ENCODE assay signal across 26 mouse cellular contexts in the genomic region with DNA sequence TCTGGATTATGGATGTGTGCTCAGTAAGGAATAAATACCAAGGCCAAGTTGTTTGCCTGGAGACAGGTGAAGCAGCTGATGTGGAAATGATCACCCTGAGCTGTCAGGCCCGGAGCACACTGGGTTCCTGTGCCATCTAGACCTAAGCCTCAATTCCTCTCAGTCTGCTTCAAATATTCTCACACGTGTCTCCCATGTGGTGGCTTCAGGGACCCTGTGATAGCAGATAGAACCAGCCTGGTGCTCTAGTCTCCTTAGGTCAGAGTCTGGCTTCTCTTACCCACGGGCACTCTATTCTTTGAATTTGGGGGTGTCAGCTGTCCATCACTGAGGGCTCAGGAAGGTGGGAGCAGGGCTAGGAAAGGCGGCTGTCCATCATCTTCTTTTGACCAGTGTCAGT. TPM values are rescaled to one million over a fixed set of nuclear protein-coding genes. Genes with fewer than 3 reads are reported as not detected.
DNase-seq lines count a peak whose midpoint lies in the region; ATAC-seq and TF ChIP-seq lines count a peak whose summit lies in the region.
"Had no signal": no experiment of that assay in that cellular context is flagged by ENCODE, and none has a peak within 500 bp of the region (broad histone marks: within the 10 kb centered on the region; RNA-seq: fewer than 3 reads in every experiment).

No protein-coding gene starts in this region.

- H3K27ac ChIP-seq in midbrain, postnatal 0 days (ENCODE audit: low read depth, low read length): no peak overlapping the region
- H3K27ac ChIP-seq in midbrain, embryonic 16.5 days (ENCODE audit: low read length): no peak overlapping the region
- no peak overlapping the region for H3K27ac ChIP-seq in intestine, postnatal 0 days (ENCODE audit: low read depth, low read length)
- peak overlapping the region; percentile 86 for H3K27ac ChIP-seq in liver, postnatal 0 days (ENCODE audit: low read depth)
- H3K27ac ChIP-seq: embryonic facial prominence, embryonic 13.5 days; hindbrain, embryonic 10.5 days; kidney, embryonic 15.5 days; limb, embryonic 12.5 days had no signal

- DNase-seq in midbrain, postnatal 0 days (ENCODE audit: low spot score): no peak
- DNase-seq in liver, postnatal 0 days: no peak
- DNase-seq in spleen, adult 18-20 months: no peak
- DNase-seq: cerebellum, postnatal 25 days; embryo, embryonic 11 days; heart, postnatal 10 days; kidney, adult 11 months; kidney, postnatal 36 days; layer of hippocampus, postnatal 36 days; lung, adult 2 months; lung, postnatal 14 days; thymus, postnatal 25 days had no signal

- TF ChIP-seq EP300 in liver, postnatal 0 days (IDR thresholded peaks at IDR 0.05; ENCODE audit: low read depth): no peak

- 94% methylated on average over 4 of the region's 4 CpGs for WGBS in midbrain, postnatal 0 days
- 89% methylated on average over 4 of the region's 4 CpGs for WGBS in midbrain, embryonic 16.5 days
- WGBS in intestine, postnatal 0 days: 89% methylated on average over 4 of the region's 4 CpGs
- WGBS in liver, postnatal 0 days (ENCODE audit: insufficient replicate concordance): 76% methylated on average over 4 of the region's 4 CpGs

- no peaks in the 10 kb centered on the region for H3K27me3 ChIP-seq in erythroblast, embryonic 14.5 days (ENCODE audit: control insufficient read depth)
- H3K27me3 ChIP-seq in midbrain, postnatal 0 days (ENCODE audit: insufficient read depth, low read length): no peaks in the 10 kb centered on the region
- H3K27me3 ChIP-seq in midbrain, embryonic 16.5 days (ENCODE audit: control insufficient read depth, insufficient read depth, low read depth, low read length): no peaks in the 10 kb centered on the region
- no peaks in the 10 kb centered on the region for H3K27me3 ChIP-seq in intestine, postnatal 0 days (replicated peaks; ENCODE audit: control insufficient read depth, insufficient read depth, low read length)
- H3K27me3 ChIP-seq in liver, postnatal 0 days (ENCODE audit: insufficient read depth, low read length): no peaks in the 10 kb centered on the region
- H3K27me3 ChIP-seq: embryonic facial prominence, embryonic 13.5 days; heart, embryonic 12.5 days; kidney, embryonic 15.5 days; limb, embryonic 12.5 days; Patski had no signal

- H3K4me2 ChIP-seq in midbrain, postnatal 0 days (ENCODE audit: low read depth, low read length, poor library complexity, severe bottlenecking): no peak overlapping the region
- no peak overlapping the region for H3K4me2 ChIP-seq in midbrain, embryonic 16.5 days (ENCODE audit: low read length)
- H3K4me2 ChIP-seq in intestine, postnatal 0 days (replicated peaks; ENCODE audit: low read depth): no peak overlapping the region
- peak overlapping the region; percentile 65 for H3K4me2 ChIP-seq in liver, postnatal 0 days (ENCODE audit: low read depth, low read length)
- H3K4me2 ChIP-seq: embryonic facial prominence, embryonic 13.5 days; heart, embryonic 12.5 days; kidney, embryonic 15.5 days; limb, embryonic 12.5 days; midbrain, embryonic 11.5 days had no signal

- peaks cover 49% of the 10 kb centered on the region for H3K36me3 ChIP-seq in erythroblast, embryonic 14.5 days (ENCODE audit: control insufficient read depth)
- peaks cover 10% of the 10 kb centered on the region; the same call in 1 of the 2 replicates for H3K36me3 ChIP-seq in midbrain, postnatal 0 days (ENCODE audit: insufficient read depth, low read length)
- H3K36me3 ChIP-seq in midbrain, embryonic 16.5 days (ENCODE audit: control insufficient read depth, insufficient read depth, low read length): peaks cover 10% of the 10 kb centered on the region
- peaks cover 35% of the 10 kb centered on the region for H3K36me3 ChIP-seq in intestine, postnatal 0 days (ENCODE audit: control insufficient read depth, insufficient read depth)
- peaks cover 51% of the 10 kb centered on the region for H3K36me3 ChIP-seq in liver, postnatal 0 days (replicated peaks; ENCODE audit: insufficient read depth, low read length)

- H3K9me3 ChIP-seq in erythroblast, embryonic 14.5 days (ENCODE audit: control insufficient read depth, low read length): peaks cover 7% of the 10 kb centered on the region
- no peaks in the 10 kb centered on the region for H3K9me3 ChIP-seq in midbrain, postnatal 0 days (ENCODE audit: low read length)
- no peaks in the 10 kb centered on the region for H3K9me3 ChIP-seq in midbrain, embryonic 16.5 days (replicated peaks; ENCODE audit: control insufficient read depth, low read length, poor library complexity, severe bottlenecking)
- no peaks in the 10 kb centered on the region for H3K9me3 ChIP-seq in intestine, postnatal 0 days (ENCODE audit: control insufficient read depth)
- no peaks in the 10 kb centered on the region for H3K9me3 ChIP-seq in liver, postnatal 0 days (ENCODE audit: low read length)
- H3K9me3 ChIP-seq: embryonic facial prominence, embryonic 13.5 days; kidney, embryonic 15.5 days had no signal

- no peak for ATAC-seq in erythroblast, adult 5-6 weeks (replicated peaks; ENCODE audit: low FRiP score, poor library complexity, severe bottlenecking)
- 0 out of 2 replicates have a peak, but pooled peaks have one; percentile 13 for ATAC-seq in midbrain, postnatal 0 days (ENCODE audit: low FRiP score)
- no peak for ATAC-seq in midbrain, embryonic 16.5 days
- ATAC-seq in intestine, postnatal 0 days: peak; percentile 13; the same call in 1 of the 2 replicates
- ATAC-seq in liver, postnatal 0 days: peak; percentile 10
- ATAC-seq: CD4-positive, CD25-positive, alpha-beta regulatory T cell, adult 4 months; forebrain, embryonic 14.5 days; hindbrain, embryonic 16.5 days; Patski had no signal

- no peak overlapping the region for H3K9ac ChIP-seq in midbrain, postnatal 0 days (replicated peaks; ENCODE audit: low read length, poor library complexity, severe bottlenecking)
- no peak overlapping the region for H3K9ac ChIP-seq in midbrain, embryonic 16.5 days (ENCODE audit: low read depth, low read length)
- no peak overlapping the region; the same call in 1 of the 2 replicates for H3K9ac ChIP-seq in intestine, postnatal 0 days (ENCODE audit: low read depth, low read length)
- peak overlapping the region; percentile 66 for H3K9ac ChIP-seq in liver, postnatal 0 days (replicated peaks)
- H3K9ac ChIP-seq: embryonic facial prominence, embryonic 13.5 days; heart, embryonic 12.5 days; kidney, embryonic 15.5 days; limb, embryonic 12.5 days had no signal

- H3K4me3 ChIP-seq in erythroblast, embryonic 14.5 days (replicated peaks): peak overlapping the region; percentile 49
- H3K4me3 ChIP-seq in midbrain, postnatal 0 days (ENCODE audit: low read depth, low read length): no peak overlapping the region
- H3K4me3 ChIP-seq in midbrain, embryonic 16.5 days (ENCODE audit: low read depth, low read length): no peak overlapping the region
- no peak overlapping the region for H3K4me3 ChIP-seq in intestine, postnatal 0 days (ENCODE audit: low read depth, low read length)
- peak overlapping the region; percentile 27 for H3K4me3 ChIP-seq in liver, postnatal 0 days (ENCODE audit: low read depth, low read length)
- H3K4me3 ChIP-seq: embryonic facial prominence, embryonic 13.5 days; heart, embryonic 12.5 days; hindbrain, embryonic 10.5 days; kidney, embryonic 15.5 days; limb, embryonic 12.5 days had no signal

- no peak for TF ChIP-seq CTCF in midbrain, postnatal 0 days (IDR thresholded peaks at IDR 0.05)
- no peak for TF ChIP-seq CTCF in intestine, postnatal 0 days (IDR thresholded peaks at IDR 0.05; ENCODE audit: low read depth)
- TF ChIP-seq CTCF in liver, postnatal 0 days (IDR thresholded peaks at IDR 0.05; ENCODE audit: low read depth): no peak

- H3K4me1 ChIP-seq in erythroblast, embryonic 14.5 days (ENCODE audit: control insufficient read depth): peaks cover 54% of the 10 kb centered on the region
- no peaks in the 10 kb centered on the region for H3K4me1 ChIP-seq in midbrain, postnatal 0 days (ENCODE audit: insufficient read depth, low read length)
- no peaks in the 10 kb centered on the region for H3K4me1 ChIP-seq in midbrain, embryonic 16.5 days (ENCODE audit: control insufficient read depth, insufficient read depth, low read length)
- no peaks in the 10 kb centered on the region for H3K4me1 ChIP-seq in intestine, postnatal 0 days (replicated peaks; ENCODE audit: control insufficient read depth, insufficient read depth, low read length)
- peaks cover 24% of the 10 kb centered on the region for H3K4me1 ChIP-seq in liver, postnatal 0 days (ENCODE audit: insufficient read depth)
- H3K4me1 ChIP-seq: embryonic facial prominence, embryonic 13.5 days; limb, embryonic 12.5 days had no signal

RNA-seq across cellular contexts. Expression of a gene that starts 11.5 kb away (rescaled TPM):
- polyA plus RNA-seq in erythroblast, embryonic 14.5 days (2012): 0.95 and 1.4 TPM in 2 replicates
- 128 and 146 TPM in 2 replicates for total RNA-seq in erythroblast, adult 5-6 weeks (2015; ENCODE audit: low replicate concordance)
- 47.8 and 50.6 TPM in 2 replicates for total RNA-seq in erythroblast, adult 5-6 weeks (2017; ENCODE audit: low replicate concordance)
- 8.6 and 10.7 TPM in 2 replicates for total RNA-seq in midbrain, postnatal 0 days (2014; rRNA removed)
- polyA plus RNA-seq in midbrain, postnatal 0 days (2015; fragmentation: Nextera tagmentation; extraction: Ambion mirVana): 4.9 and 5.2 TPM in 2 replicates
- polyA plus RNA-seq in midbrain, embryonic 16.5 days (2015; fragmentation: Nextera tagmentation; extraction: Ambion mirVana): 5.1 and 5.8 TPM in 2 replicates
- 9.7 and 11.1 TPM in 2 replicates for polyA plus RNA-seq in intestine, postnatal 0 days (2015; fragmentation: Nextera tagmentation; extraction: Ambion mirVana)
- 8.8 and 11.8 TPM in 2 replicates for polyA plus RNA-seq in liver, postnatal 0 days (2015; fragmentation: Nextera tagmentation; extraction: Ambion mirVana)

Comparison
In these comparisons a context has a peak if more than half of its experiments do, and no peak if none do; other contexts are left out.
1. ATAC-seq: peak in midbrain, postnatal 0 days (single experiment), intestine, postnatal 0 days (single experiment) and liver, postnatal 0 days (single experiment); none in erythroblast, adult 5-6 weeks (single experiment) and midbrain, embryonic 16.5 days (single experiment).
2. H3K4me3 ChIP-seq: peak in erythroblast, embryonic 14.5 days (single experiment) and liver, postnatal 0 days (single experiment); none in midbrain, postnatal 0 days (single experiment), midbrain, embryonic 16.5 days (single experiment) and intestine, postnatal 0 days (single experiment).